Mouse (Mus musculus) adrenal gland, postnatal 10 days (tissue): ENCODE measurements at regions not wholly inside any gene's neighbourhood (a gene's known extent, or its start where the extent isn't known, plus 50 kb on each side); places are given as distances from the start of the nearest gene placed in this dataset.

ENCODE experiments used
- DNase-seq: peaks from one replicate; pipeline ENCODE4 v3.0.0; 2021; ENCODE audit warnings: mixed read lengths

GRCm38 (mm10) chr1:163650577-163651180, 74.4 kb downstream of the Mettl11b start:
- no peak for DNase-seq

- DNase-seq = no peak
These were observed 82.9 kb downstream of the Mettl11b start for GRCm38 (mm10) chr1:163642091-163642490.

GRCm38 (mm10) chr1:163640527-163641228, 84.4 kb downstream of the Mettl11b start:
- DNase-seq = no peak

GRCm38 (mm10) chr1:163630291-163630812, 94.7 kb downstream of the Mettl11b start:
- no peak for DNase-seq

GRCm38 (mm10) chr1:163624887-163625286, 100.1 kb downstream of the Mettl11b start:
- DNase-seq = no peak

GRCm38 (mm10) chr1:163621293-163621692, 103.7 kb downstream of the Mettl11b start:
- no peak for DNase-seq

- DNase-seq = no peak
These were observed 105.2 kb downstream of the Mettl11b start for GRCm38 (mm10) chr1:163619831-163620230.

- DNase-seq = no peak
These were observed 106.9 kb downstream of the Mettl11b start for GRCm38 (mm10) chr1:163618132-163618531.

GRCm38 (mm10) chr1:163616596-163616995, 108.4 kb downstream of the Mettl11b start:
- no peak for DNase-seq

GRCm38 (mm10) chr1:163608429-163608828, 116.6 kb downstream of the Mettl11b start:
- DNase-seq = no peak

- DNase-seq = peak; percentile 44
These were observed 117.3 kb downstream of the Mettl11b start for GRCm38 (mm10) chr1:163607701-163608100.

- no peak for DNase-seq
These were observed 124.8 kb downstream of the Mettl11b start for GRCm38 (mm10) chr1:163599926-163600890.

GRCm38 (mm10) chr1:163576411-163576810, 148.6 kb downstream of the Mettl11b start:
- peak; percentile 40 for DNase-seq

GRCm38 (mm10) chr1:163575593-163575992, 149.4 kb downstream of the Mettl11b start:
- peak; percentile 85 for DNase-seq

GRCm38 (mm10) chr1:163574409-163575161, 150.4 kb downstream of the Mettl11b start:
- peak; percentile 41 for DNase-seq

- no peak for DNase-seq
These were observed 151.5 kb downstream of the Mettl11b start for GRCm38 (mm10) chr1:163573533-163573932.

GRCm38 (mm10) chr1:163563791-163564190, 160.3 kb upstream of the Gorab start:
- DNase-seq = no peak

- DNase-seq = no peak
These were observed 159.6 kb upstream of the Gorab start for GRCm38 (mm10) chr1:163563064-163563463.

- DNase-seq = peak; percentile 49
These were observed 158.8 kb upstream of the Gorab start for GRCm38 (mm10) chr1:163562166-163562733.

GRCm38 (mm10) chr1:163561016-163561415, 157.5 kb upstream of the Gorab start:
- DNase-seq = no peak

- DNase-seq = no peak
These were observed 156.9 kb upstream of the Gorab start for GRCm38 (mm10) chr1:163560276-163560943.
